Mouse (Mus musculus) ES-E14 (cell line): Measurements from ENCODE around the gene Cers6.

Source experiments
- CHD2 ChIP-seq: IDR thresholded peaks from 2 replicates; pipeline ENCODE4 v1.6.1; 2014; ENCODE audit warnings: mild to moderate bottlenecking, low read depth, low read length, inconsistent platforms
- MAFK ChIP-seq: IDR thresholded peaks from 2 replicates; pipeline ENCODE4 v1.6.1; 2014; ENCODE audit warnings: mild to moderate bottlenecking, low read depth, low read length, inconsistent platforms; ENCODE audit not compliant: insufficient read depth
- ZC3H11A ChIP-seq: IDR thresholded peaks from 2 replicates; pipeline ENCODE4 v1.6.1; 2012; ENCODE audit warnings: low read depth, mild to moderate bottlenecking, inconsistent platforms, low read length, borderline replicate concordance
- ZNF384 ChIP-seq: IDR thresholded peaks from 2 replicates; pipeline ENCODE4 v1.6.1; 2012; ENCODE audit warnings: low read depth, low read length, inconsistent platforms

DNA sequence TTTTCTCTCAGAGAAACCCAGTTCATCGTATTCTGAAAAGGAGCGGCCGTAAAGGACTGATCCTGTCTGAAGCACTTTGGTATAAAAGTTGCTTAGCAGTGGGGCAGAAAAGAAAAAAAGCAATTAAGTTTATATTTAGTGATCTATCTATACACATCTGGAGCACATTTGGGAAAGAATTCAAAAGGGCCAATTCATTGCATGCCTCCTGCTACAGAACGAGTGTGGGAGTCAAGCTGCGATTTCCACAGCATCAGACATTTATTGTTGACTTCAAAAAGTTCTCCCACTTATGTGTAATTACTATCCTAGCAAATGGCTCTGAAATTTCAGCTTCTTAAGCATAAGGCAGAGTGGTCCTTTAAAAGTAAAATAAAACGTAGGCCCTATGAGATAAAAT, 223.2 kb downstream of the Cers6 start:
- no peak for TF ChIP-seq CHD2
- no peak for TF ChIP-seq ZC3H11A
- no peak for TF ChIP-seq ZNF384
- no peak for TF ChIP-seq MAFK
